Mouse (Mus musculus): Measurements from ENCODE around the gene Pltp.

Gene Pltp

DNA sequence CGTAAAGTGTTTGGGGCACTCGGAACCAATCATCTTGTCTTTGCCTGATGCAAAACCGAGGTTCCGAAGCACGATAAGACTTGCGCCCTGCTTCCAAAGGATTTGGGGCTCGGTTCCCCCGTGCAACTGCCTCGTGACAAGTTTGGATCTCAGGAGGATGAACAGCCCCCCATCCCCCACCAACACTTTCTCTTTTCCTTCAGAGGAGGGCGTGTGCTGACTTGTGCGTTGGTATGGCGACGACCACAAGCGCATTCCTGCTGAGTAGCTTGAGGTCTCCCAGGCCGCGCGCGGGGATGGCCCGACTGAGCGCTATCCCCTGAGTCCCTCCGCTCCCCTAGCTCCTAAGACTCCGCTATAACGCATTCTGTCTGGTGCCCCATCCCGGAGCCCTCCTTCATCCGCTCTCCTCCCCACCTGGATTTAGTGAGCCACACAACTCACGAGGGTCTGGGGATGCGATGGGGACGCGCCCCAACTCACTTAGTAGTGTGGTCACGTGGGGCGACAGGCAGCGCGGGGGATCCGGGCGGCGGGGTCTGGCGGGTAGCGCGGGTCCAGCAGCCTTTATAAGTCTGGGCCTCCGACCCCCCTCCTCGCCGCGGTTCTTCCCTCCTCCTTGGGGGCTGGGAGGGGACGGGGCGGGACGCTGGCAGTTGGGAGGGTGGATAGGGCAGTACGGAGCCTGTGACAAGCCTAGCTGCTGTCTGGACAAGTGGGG is at the start of gene Pltp:
Gene Pltp (minus strand): TSS at position 611 of the 721 bp plus-strand sequence.
- peak; percentile 76 to 84 for DNase-seq

GRCm38 (mm10) chr2:164906071-164906470 is 48.6 kb upstream of the Pltp start:
- no peak for DNase-seq

DNA sequence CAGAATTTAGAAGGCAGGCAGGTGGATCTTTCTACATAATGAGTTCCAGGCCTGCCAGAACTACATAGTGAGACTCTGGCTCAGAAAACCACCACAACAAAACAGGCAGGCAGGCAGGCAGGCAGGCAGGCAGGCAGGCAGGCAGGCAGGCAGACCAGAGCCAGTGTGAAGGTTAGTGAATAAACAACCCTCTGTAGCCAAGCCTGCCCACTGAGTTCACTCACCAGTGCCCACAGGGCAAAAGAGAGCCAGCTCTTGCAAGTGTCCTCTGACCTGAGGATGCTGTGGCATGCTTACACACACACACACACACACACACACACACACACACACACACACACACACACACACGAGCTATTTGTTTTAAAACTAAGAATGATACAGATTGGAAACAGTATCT is 46.0 kb upstream of the Pltp start:
- no peak for DNase-seq

GRCm38 (mm10) chr2:164901380-164901779 is 43.9 kb upstream of the Pltp start:
- DNase-seq, result no peak

GRCm38 (mm10) chr2:164899723-164900459 is 42.4 kb upstream of the Pltp start:
- no peak for DNase-seq

DNA sequence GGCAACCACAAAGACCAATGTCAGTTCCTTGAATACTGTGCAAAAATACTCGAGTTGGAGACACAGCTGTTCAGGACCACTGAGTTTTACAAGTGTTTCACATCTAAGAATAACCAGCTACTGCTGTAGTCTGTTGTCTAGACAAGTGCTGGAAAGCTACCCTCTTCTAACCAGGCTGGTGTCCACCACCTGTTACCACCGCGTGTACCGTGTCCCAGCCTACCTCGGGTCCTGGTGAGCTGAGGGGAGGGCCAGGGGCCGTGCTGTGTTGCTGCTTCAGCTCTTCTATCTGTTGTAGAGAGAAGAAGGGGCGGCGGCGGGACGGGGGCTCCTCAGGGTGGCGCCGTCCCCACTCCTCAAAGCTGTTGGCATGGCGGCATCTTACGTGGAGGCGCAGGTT is 41.5 kb upstream of the Pltp start:
- no peak for DNase-seq

GRCm38 (mm10) chr2:164898008-164898407 is 40.5 kb upstream of the Pltp start:
- DNase-seq, result no peak

DNA sequence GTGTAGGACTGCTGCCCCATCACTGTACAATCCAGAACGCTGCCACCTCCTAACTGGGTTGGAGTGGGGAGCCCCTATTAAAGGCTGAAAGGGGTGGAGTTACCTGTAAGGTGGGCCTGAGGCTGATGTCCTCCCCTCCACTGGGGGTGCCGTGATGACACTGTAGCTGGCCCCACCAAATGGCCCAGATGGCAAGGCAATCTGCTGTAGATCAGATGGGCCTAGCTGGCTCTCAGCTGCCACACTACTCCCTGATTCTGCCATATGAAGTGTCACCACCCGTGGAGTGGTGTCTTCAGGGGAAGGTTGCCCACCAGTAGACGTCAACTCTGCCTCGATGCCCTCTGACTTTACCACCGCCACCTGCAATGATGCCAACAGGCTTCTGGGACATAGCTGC is 38.4 kb upstream of the Pltp start:
- DNase-seq, result no peak

DNA sequence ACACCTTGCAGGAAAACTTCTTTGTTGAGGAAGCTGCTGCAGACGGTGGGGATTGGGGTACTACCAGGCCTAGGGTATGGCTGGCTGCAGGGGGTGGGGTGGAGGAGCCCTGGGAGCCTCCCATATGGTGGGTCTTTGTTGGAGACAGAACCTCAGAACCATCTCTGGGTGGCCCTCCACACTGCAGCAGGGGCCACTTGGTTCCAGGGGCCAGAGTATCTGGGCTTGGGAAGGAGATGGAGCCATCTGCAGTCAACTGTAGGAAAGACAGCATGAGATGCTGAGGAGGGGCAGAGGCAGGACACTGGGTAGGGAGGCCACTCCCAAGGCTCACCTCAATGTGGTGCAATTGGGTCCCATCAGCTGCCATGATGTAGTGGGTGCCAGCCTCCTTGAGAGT is 37.1 kb upstream of the Pltp start:
- no peak for DNase-seq

GRCm38 (mm10) chr2:164894048-164894447 is 36.5 kb upstream of the Pltp start:
- DNase-seq, result no peak

- DNase-seq, result no peak
Observed at GRCm38 (mm10) chr2:164892696-164893216, 35.2 kb upstream of the Pltp start.

- no peak for DNase-seq
Observed at GRCm38 (mm10) chr2:164891908-164892695, 34.6 kb upstream of the Pltp start.

DNA sequence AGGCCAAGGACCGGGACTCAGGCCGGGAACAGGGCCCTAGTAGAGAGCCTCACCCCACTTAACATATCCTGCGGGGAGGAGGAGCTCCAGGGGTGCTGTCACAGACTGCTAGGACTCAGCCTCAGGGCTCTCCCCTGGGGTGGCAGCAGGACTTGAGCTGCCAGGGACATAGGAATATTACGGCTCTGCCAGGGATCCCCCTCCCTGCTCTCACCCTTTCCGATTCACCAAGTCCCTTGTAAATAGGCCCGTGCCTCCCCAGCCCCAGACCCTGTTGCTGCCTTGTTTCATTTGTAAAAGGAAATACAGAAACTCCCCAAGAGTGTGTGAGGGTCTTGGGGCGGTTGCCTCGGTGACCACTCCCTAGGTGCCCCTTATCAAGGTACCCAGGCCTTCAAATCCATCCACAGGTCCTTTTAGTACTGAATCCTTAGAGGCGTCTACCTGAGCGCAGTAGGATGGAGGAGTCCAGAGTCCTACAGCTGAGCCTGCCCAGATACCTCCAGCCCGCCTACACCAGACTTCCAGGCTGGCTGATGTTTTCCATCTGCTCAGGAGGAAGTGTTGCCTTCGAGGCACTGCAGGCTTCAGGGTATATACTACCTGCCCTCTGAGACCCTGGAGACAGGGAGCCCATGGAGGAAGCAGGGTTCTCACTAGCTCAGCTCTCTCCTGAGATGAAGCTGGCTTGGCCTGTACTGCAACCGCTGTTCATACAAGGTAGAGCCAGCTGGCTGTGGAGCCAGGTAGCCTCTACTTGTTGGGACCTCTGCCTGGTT is 33.7 kb upstream of the Pltp start:
- no peak for DNase-seq

DNA sequence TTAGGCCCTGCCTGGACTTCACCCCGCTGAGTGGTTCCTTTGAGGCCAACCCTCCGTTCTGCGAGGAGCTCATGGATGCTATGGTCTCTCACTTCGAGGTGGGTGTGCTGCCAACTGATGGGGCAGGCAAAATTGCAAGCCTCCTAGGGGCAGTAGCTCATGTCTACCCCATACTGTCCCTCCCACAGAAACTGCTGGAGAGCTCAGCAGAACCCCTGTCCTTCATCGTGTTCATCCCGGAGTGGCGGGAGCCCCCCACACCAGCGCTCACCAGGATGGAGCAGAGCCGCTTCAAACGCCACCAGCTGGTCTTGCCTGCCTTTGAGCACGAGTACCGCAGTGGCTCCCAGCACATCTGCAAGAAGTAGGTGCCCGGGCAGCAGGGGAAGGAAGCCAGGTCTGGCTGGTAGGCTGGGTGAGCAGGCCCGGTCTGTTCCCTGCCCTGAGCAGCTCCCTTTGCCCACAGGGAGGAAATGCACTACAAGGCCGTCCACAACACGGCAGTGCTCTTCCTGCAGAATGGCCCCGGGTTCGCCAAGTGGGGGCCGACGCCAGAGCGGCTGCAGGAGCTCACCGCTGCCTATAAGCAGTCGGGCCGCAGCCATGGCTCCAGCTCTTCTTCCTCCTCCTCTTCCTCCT is 33.0 kb upstream of the Pltp start:
- DNase-seq, result no peak

- DNase-seq, result no peak
Observed at GRCm38 (mm10) chr2:164889960-164890359, 32.4 kb upstream of the Pltp start.

DNA sequence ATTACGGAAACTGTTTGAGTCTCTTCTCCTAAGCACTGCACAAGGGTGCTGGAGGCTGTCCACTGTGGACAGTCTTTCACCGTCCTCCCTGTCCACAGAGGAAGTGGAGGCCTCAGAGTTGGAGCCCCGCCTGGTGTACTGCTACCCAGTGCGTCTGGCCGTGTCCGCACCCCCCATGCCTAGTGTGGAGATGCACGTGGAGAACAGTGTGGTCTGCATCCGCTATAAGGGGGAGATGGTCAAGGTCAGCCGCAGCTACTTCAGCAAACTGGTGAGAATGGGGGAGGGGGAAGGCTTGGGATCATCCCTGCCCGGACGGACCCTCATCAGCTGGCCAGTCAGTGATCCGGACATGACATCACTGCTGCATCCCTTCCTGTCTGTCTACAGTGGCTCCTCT is 31.5 kb upstream of the Pltp start:
- DNase-seq, result no peak

GRCm38 (mm10) chr2:164886617-164887016 is 29.1 kb upstream of the Pltp start:
- DNase-seq, result no peak

GRCm38 (mm10) chr2:164885788-164886187 is 28.3 kb upstream of the Pltp start:
- peak; percentile 80 to 83 for DNase-seq

GRCm38 (mm10) chr2:164882619-164883018 is 25.1 kb upstream of the Pltp start:
- DNase-seq, result no peak

DNA sequence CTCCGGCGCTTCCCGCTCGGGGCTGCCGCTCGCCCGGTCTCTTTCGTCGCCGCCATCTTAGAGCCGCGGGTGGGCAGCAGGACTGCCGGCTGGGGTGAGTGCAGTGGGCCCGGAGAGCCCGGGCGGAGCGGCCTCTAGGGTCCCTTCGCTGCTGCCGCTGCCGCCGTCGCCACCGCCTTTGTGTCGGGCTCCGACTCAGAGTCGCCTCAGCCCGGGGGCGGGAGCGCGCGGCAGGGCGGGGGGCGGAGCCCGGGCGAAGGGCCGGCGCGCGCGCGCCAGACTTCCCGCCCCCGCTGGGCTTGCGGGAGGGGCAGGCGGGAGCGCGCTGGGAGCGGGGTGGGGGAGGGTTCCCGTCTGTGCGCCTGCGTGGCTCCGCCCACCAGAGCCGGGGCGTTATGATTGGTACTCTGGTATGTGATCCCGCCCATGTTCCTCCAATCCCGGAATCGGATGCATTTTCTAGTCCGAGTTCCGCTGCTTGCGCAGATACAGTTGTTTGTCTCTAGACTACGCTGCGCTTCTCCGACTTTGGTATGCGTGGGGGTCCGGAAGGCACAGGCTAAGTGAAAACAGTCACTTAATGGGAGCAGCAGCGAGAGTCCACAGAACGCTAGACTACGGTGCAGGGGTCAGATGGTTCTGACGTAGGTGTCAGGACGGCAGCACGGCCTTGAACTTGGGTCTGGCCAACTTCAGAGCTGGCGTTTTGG is 22.2 kb upstream of the Pltp start:
- DNase-seq, result peak; percentile 95 to 96

GRCm38 (mm10) chr2:164879228-164879567 is 21.7 kb upstream of the Pltp start, which contains the start of gene Pcif1:
Gene Pcif1, plus strand, starts transcription at chr2:164879304.
- peak; percentile 94 to 96 for DNase-seq
